8 mouse cellular contexts compared by ENCODE assay signal in genomic region chr10:84917731-84918095, GRCm38 (mm10). TPM values are rescaled to one million over a fixed set of nuclear protein-coding genes. Genes with fewer than 3 reads are reported as not detected.
DNase-seq lines count a peak whose midpoint lies in the region; ATAC-seq and TF ChIP-seq lines count a peak whose summit lies in the region.

No protein-coding gene starts in this region.

- peak overlapping the region; percentile 86 for H3K4me2 ChIP-seq in embryonic facial prominence, embryonic 13.5 days
- peak overlapping the region; percentile 85 for H3K4me2 ChIP-seq in neural tube, embryonic 13.5 days

- H3K4me3 ChIP-seq in left cerebral cortex, adult 2 months = peak overlapping the region; percentile 98
- peak overlapping the region; percentile 85 for H3K4me3 ChIP-seq in embryonic facial prominence, embryonic 13.5 days
- H3K4me3 ChIP-seq in neural tube, embryonic 13.5 days = peak overlapping the region; percentile 86

- no peak for TF ChIP-seq CTCF in left cerebral cortex, adult 2 months (IDR thresholded peaks at IDR 0.05)

- no peaks in the 10 kb centered on the region for H3K36me3 ChIP-seq in embryonic facial prominence, embryonic 13.5 days
- 0 out of 2 replicates have a peak, but pooled peaks cover 8% of the 10 kb centered on the region for H3K36me3 ChIP-seq in neural tube, embryonic 13.5 days

- H3K9me3 ChIP-seq in embryonic facial prominence, embryonic 13.5 days = no peaks in the 10 kb centered on the region; the same call in 1 of the 2 replicates
- no peaks in the 10 kb centered on the region for H3K9me3 ChIP-seq in neural tube, embryonic 13.5 days

- H3K27me3 ChIP-seq in embryonic facial prominence, embryonic 13.5 days = no peaks in the 10 kb centered on the region
- no peaks in the 10 kb centered on the region for H3K27me3 ChIP-seq in neural tube, embryonic 13.5 days

- H3K4me1 ChIP-seq in embryonic facial prominence, embryonic 13.5 days = peaks cover 16% of the 10 kb centered on the region
- H3K4me1 ChIP-seq in neural tube, embryonic 13.5 days (replicated peaks) = peaks cover 39% of the 10 kb centered on the region

- ATAC-seq in activated CD4-positive, CD25-positive, alpha-beta regulatory T cell, adult 4 months = peak; percentile 6
- ATAC-seq in embryonic facial prominence, embryonic 13.5 days (ENCODE audit: insufficient number of reproducible peaks, insufficient read depth, low FRiP score, low TSS enrichment, low read depth) = no peak; the same call in 1 of the 2 replicates
- peak; percentile 61 for ATAC-seq in neural tube, embryonic 13.5 days (ENCODE audit: low read depth)
- ATAC-seq in erythroid progenitor cell, adult 5-6 weeks (replicated peaks; ENCODE audit: low FRiP score, poor library complexity, severe bottlenecking) = no peak

- peak in 1 of 2 experiments; percentile 49 for DNase-seq in left cerebral cortex, adult 2 months (ENCODE audit: extremely low spot score in 1 of 2, low spot score in 2 of 2)
- DNase-seq in left cerebral cortex, adult 9 months (ENCODE audit: low spot score in 2 of 2) = no peak
- peak; percentile 45 to 64 for DNase-seq in layer of hippocampus, postnatal 14 days (ENCODE audit: low spot score in 2 of 2)
- DNase-seq in B cell, adult 2 months = no peak

- peak overlapping the region; percentile 93 for H3K9ac ChIP-seq in embryonic facial prominence, embryonic 13.5 days
- H3K9ac ChIP-seq in neural tube, embryonic 13.5 days = peak overlapping the region; percentile 94

- intact Hi-C loops in left cerebral cortex, adult 2 months (cut with DNase I) = loop anchor here (1.0 to 5.0 kb wide), 3 partner anchors 45 to 271 kb away; partner anchors contain the start of genes Fhl4 and Tmem263

- H3K27ac ChIP-seq in left cerebral cortex, adult 2 months = peak overlapping the region; percentile 99
- peak overlapping the region; percentile 97 for H3K27ac ChIP-seq in embryonic facial prominence, embryonic 13.5 days
- peak overlapping the region; percentile 98 for H3K27ac ChIP-seq in neural tube, embryonic 13.5 days (replicated peaks)

- WGBS in embryonic facial prominence, embryonic 13.5 days = 1% methylated on average over 24 of the region's 27 CpGs
- under 1% methylated on average over 27 of the region's 27 CpGs for WGBS in neural tube, embryonic 13.5 days

RNA-seq across cellular contexts. Expression of gene Ric8b, which starts 0.3 kb away (rescaled TPM):
- total RNA-seq in left cerebral cortex, adult 2 months (2021) = 10 to 100 TPM; 57.5 to 57.7 TPM
- 1 to 10 TPM; 5.6 to 7.4 TPM for polyA plus RNA-seq in activated CD4-positive, CD25-positive, alpha-beta regulatory T cell, adult 4 months (2017; shearing (Covaris generic))
- polyA plus RNA-seq in embryonic facial prominence, embryonic 13.5 days (2015; fragmentation: Nextera tagmentation; extraction: Ambion mirVana) = 23.0 and 27.4 TPM in 2 replicates
- 10 to 100 TPM; 31.9 to 32.4 TPM for total RNA-seq in layer of hippocampus, postnatal 14 days (2021)
- polyA plus RNA-seq in neural tube, embryonic 13.5 days (2015; fragmentation: Nextera tagmentation; extraction: Ambion mirVana) = 48.7 and 54.7 TPM in 2 replicates
- 5.0 and 8.4 TPM in 2 replicates for total RNA-seq in erythroid progenitor cell, adult 5-6 weeks (2015; ENCODE audit: low replicate concordance)
- total RNA-seq in erythroid progenitor cell, adult 5-6 weeks (2017; ENCODE audit: low replicate concordance) = 6.5 and 6.8 TPM in 2 replicates

Comparison
In these comparisons a context has a peak if more than half of its experiments do, and no peak if none do; other contexts are left out.
1. DNase-seq: peak in layer of hippocampus, postnatal 14 days (2 of 2); none in left cerebral cortex, adult 9 months (0 of 2) and B cell, adult 2 months (0 of 2).
2. ATAC-seq: peak in activated CD4-positive, CD25-positive, alpha-beta regulatory T cell, adult 4 months (single experiment) and neural tube, embryonic 13.5 days (single experiment); none in embryonic facial prominence, embryonic 13.5 days (single experiment) and erythroid progenitor cell, adult 5-6 weeks (single experiment).
3. Peak in every context shown above with its lines, with median percentiles within 50 percentile points of each other: H3K27ac ChIP-seq and H3K4me3 ChIP-seq.